Mouse (Mus musculus) midbrain, postnatal 0 days (tissue): ENCODE results near the gene Mindy4. TPM values are rescaled to one million over a fixed set of nuclear protein-coding genes. Genes with fewer than 3 reads are reported as not detected.
A peak's percentile ranks its signal among the peaks of the same experiment; 100 is the strongest.

Source experiments
- ATAC-seq: fragments of 200-750 bp; cut with Nextera tagmentation; 2 replicates; pipeline ENCODE4 v1.8.0; 2017; ENCODE audit warnings: moderate number of reproducible peaks, mild to moderate bottlenecking, moderate TSS enrichment, moderate library complexity; ENCODE audit not compliant: low FRiP score
- DNase-seq: peaks from one replicate; pipeline ENCODE4 v3.0.0-alpha.2; 2015; ENCODE audit warnings: low spot score
- H3K27ac ChIP-seq: fragments of 300-500 bp; sonication (generic); 2 replicates; pipeline ENCODE4 v1.5.1; 2014; ENCODE audit warnings: low read depth, mild to moderate bottlenecking, low read length, mixed read lengths
- H3K27me3 ChIP-seq: fragments of 300-500 bp; sonication (generic); 2 replicates; pipeline ENCODE4 v1.6.1; 2014; ENCODE audit warnings: low read length, control low read depth, mixed read lengths; ENCODE audit not compliant: insufficient read depth
- H3K36me3 ChIP-seq: fragments of 300-500 bp; sonication (generic); 2 replicates; pipeline ENCODE4 v1.6.1; 2014; ENCODE audit warnings: low read length, control low read depth, mixed read lengths; ENCODE audit not compliant: insufficient read depth
- H3K4me1 ChIP-seq: fragments of 300-500 bp; sonication (generic); 2 replicates; pipeline ENCODE4 v1.6.1; 2014; ENCODE audit warnings: mild to moderate bottlenecking, control low read depth, antibody characterized with exemption, low read length, mixed read lengths; ENCODE audit not compliant: insufficient read depth
- H3K4me2 ChIP-seq: fragments of 300-500 bp; sonication (generic); 2 replicates; pipeline ENCODE4 v1.6.1; 2014; ENCODE audit warnings: low read depth, mild to moderate bottlenecking, low read length, mixed read lengths; ENCODE audit not compliant: poor library complexity, severe bottlenecking
- H3K4me3 ChIP-seq: fragments of 300-500 bp; sonication (generic); 2 replicates; pipeline ENCODE4 v1.5.1; 2014; ENCODE audit warnings: low read depth, mild to moderate bottlenecking, low read length, moderate library complexity
- H3K9ac ChIP-seq: fragments of 300-500 bp; sonication (generic); replicated peaks from 2 replicates; pipeline ENCODE4 v1.6.1; 2014; ENCODE audit warnings: mild to moderate bottlenecking, low read length, moderate library complexity, mixed read lengths; ENCODE audit not compliant: poor library complexity, severe bottlenecking
- H3K9me3 ChIP-seq: fragments of 300-500 bp; sonication (generic); 2 replicates; pipeline ENCODE4 v1.6.1; 2016; ENCODE audit warnings: low read length, control low read depth
- CTCF ChIP-seq: IDR thresholded peaks from 2 replicates; pipeline ENCODE4 v1.5.1; 2016; ENCODE audit warnings: antibody characterized with exemption, mild to moderate bottlenecking
- WGBS: fragments of 180-500 bp; shearing (Covaris S2); extraction: QIAGEN DNeasy Blood & Tissue Kit; methylation state at CpG from one replicate; pipeline ENCODE4 v1.1.7; 2014; 5-methylcytosine and 5-hydroxymethylcytosine counted together
- polyA plus RNA-seq: library from polyadenylated mRNA; unstranded; fragments of >200 nt; fragmentation: Nextera tagmentation; extraction: Ambion mirVana; gene quantifications from 2 replicates; pipeline ENCODE4 v1.2.1, GENCODE M21; 2015
- total RNA-seq: library from RNA; depleted of rRNA; stranded (reverse); fragments of >200 nt; gene quantifications from 2 replicates; pipeline ENCODE4 v1.2.3, GENCODE M21; 2014

Gene Mindy4
- total and polyA plus RNA-seq, 2 experiments from 2014 or later = 8.8 to 10.0 TPM

- Histone ChIP-seq H3K27me3 (no peaks in the 10 kb centered on the region), H3K4me2 (no peak overlapping the region), H3K36me3 (no peaks in the 10 kb centered on the region), H3K9me3 (no peaks in the 10 kb centered on the region), H3K9ac (no peak overlapping the region), H3K4me1 (no peaks in the 10 kb centered on the region), H3K4me3 (no peak overlapping the region), H3K27ac (no peak overlapping the region)
- ATAC-seq (no peak), DNase-seq (no peak)
- no peak for TF ChIP-seq CTCF
- WGBS = 91% methylated on average over 8 of the region's 8 CpGs
These were observed 42.5 kb downstream of the Mindy4 start for GRCm38 (mm10) chr6:55245680-55246079.

- Histone ChIP-seq H3K27ac (no peak overlapping the region), H3K9ac (no peak overlapping the region), H3K27me3 (no peaks in the 10 kb centered on the region), H3K36me3 (no peaks in the 10 kb centered on the region), H3K9me3 (no peaks in the 10 kb centered on the region), H3K4me3 (no peak overlapping the region), H3K4me1 (no peaks in the 10 kb centered on the region), H3K4me2 (no peak overlapping the region)
- no peak for DNase-seq
- ATAC-seq = no peak
- no peak for TF ChIP-seq CTCF
- 94% methylated on average over 7 of the region's 7 CpGs for WGBS
These were observed 43.3 kb downstream of the Mindy4 start for GRCm38 (mm10) chr6:55246441-55246840.

- Histone ChIP-seq H3K9ac (no peak overlapping the region), H3K4me2 (no peak overlapping the region), H3K4me1 (no peaks in the 10 kb centered on the region), H3K36me3 (no peaks in the 10 kb centered on the region), H3K27ac (no peak overlapping the region), H3K27me3 (no peaks in the 10 kb centered on the region), H3K9me3 (no peaks in the 10 kb centered on the region), H3K4me3 (no peak overlapping the region)
- 95% methylated on average over 12 of the region's 12 CpGs for WGBS
- ATAC-seq (no peak), DNase-seq (no peak)
- TF ChIP-seq CTCF = no peak
These were observed 43.8 kb downstream of the Mindy4 start for GRCm38 (mm10) chr6:55246911-55247438.

- H3K27me3 ChIP-seq = no peaks in the 10 kb centered on the region
- no peaks in the 10 kb centered on the region for H3K36me3 ChIP-seq
- H3K27ac ChIP-seq = no peak overlapping the region
- 91% methylated on average over 9 of the region's 9 CpGs for WGBS
- peak; percentile 31; the same call in 1 of the 2 replicates for TF ChIP-seq CTCF
- H3K4me2 ChIP-seq = no peak overlapping the region
- DNase-seq (no peak), ATAC-seq (no peak)
- H3K4me3 ChIP-seq = no peak overlapping the region
- H3K4me1 ChIP-seq = no peaks in the 10 kb centered on the region
- H3K9ac ChIP-seq = no peak overlapping the region
- no peaks in the 10 kb centered on the region for H3K9me3 ChIP-seq
These were observed 46.1 kb downstream of the Mindy4 start for GRCm38 (mm10) chr6:55249263-55249662.

GRCm38 (mm10) chr6:55250809-55251208, 47.6 kb downstream of the Mindy4 start:
- no peaks in the 10 kb centered on the region for H3K36me3 ChIP-seq
- 82% methylated on average over 11 of the region's 11 CpGs for WGBS
- no peak overlapping the region for H3K27ac ChIP-seq
- H3K4me3 ChIP-seq = no peak overlapping the region
- H3K4me1 ChIP-seq = no peaks in the 10 kb centered on the region
- no peaks in the 10 kb centered on the region for H3K9me3 ChIP-seq
- H3K4me2 ChIP-seq = no peak overlapping the region
- DNase-seq (no peak), ATAC-seq (no peak)
- H3K9ac ChIP-seq = no peak overlapping the region
- no peak for TF ChIP-seq CTCF
- no peaks in the 10 kb centered on the region for H3K27me3 ChIP-seq

GRCm38 (mm10) chr6:55251596-55251995, 48.4 kb downstream of the Mindy4 start:
- Histone ChIP-seq H3K27me3 (no peaks in the 10 kb centered on the region), H3K9ac (no peak overlapping the region), H3K4me3 (no peak overlapping the region), H3K36me3 (no peaks in the 10 kb centered on the region), H3K27ac (no peak overlapping the region), H3K4me1 (no peaks in the 10 kb centered on the region), H3K4me2 (no peak overlapping the region), H3K9me3 (no peaks in the 10 kb centered on the region)
- WGBS = 82% methylated on average over 7 of the region's 7 CpGs
- TF ChIP-seq CTCF = no peak
- DNase-seq (no peak), ATAC-seq (no peak)
